Mouse (Mus musculus) C2C12 (cell line): ENCODE data around the gene Maml1. TPM values are rescaled to one million over a fixed set of nuclear protein-coding genes. Genes with fewer than 3 reads are reported as not detected.

Experiments
- H3K27me3 ChIP-seq: one replicate; pipeline ENCODE4 v1.6.1; 2011; ENCODE audit not compliant: control insufficient read depth, insufficient read depth, insufficient read length
- H3K36me3 ChIP-seq: one replicate; pipeline ENCODE4 v1.6.1; 2011; ENCODE audit not compliant: control insufficient read depth, insufficient read depth
- H3K4me3 ChIP-seq: one replicate; pipeline ENCODE4 v1.5.1; 2011; ENCODE audit warnings: mild to moderate bottlenecking, control low read depth; ENCODE audit not compliant: poor library complexity, insufficient read depth, severe bottlenecking
- H3K79me2 ChIP-seq: one replicate; pipeline ENCODE4 v1.6.1; 2011; ENCODE audit not compliant: control insufficient read depth, insufficient read depth
- H3K79me3 ChIP-seq: one replicate; pipeline ENCODE4 v1.6.1; 2011; ENCODE audit warnings: low read depth, control low read depth
- H3ac ChIP-seq: one replicate; pipeline ENCODE3; 2011; ENCODE audit warnings: low read depth; ENCODE audit not compliant: control insufficient read depth, insufficient read length
- CEBPB ChIP-seq: IDR thresholded peaks from one replicate; pipeline ENCODE4 v1.6.1; 2011; ENCODE audit warnings: low read depth, mild to moderate bottlenecking, control low read depth, moderate library complexity
- CTCF ChIP-seq: IDR thresholded peaks from one replicate; pipeline ENCODE4 v1.5.1; 2011; ENCODE audit not compliant: control insufficient read depth, insufficient read depth, insufficient read length
- FOSL1 ChIP-seq: IDR thresholded peaks from one replicate; pipeline ENCODE4 v1.8.0; 2011; ENCODE audit warnings: mild to moderate bottlenecking, low read length; ENCODE audit not compliant: poor library complexity, insufficient read depth, severe bottlenecking
- MAX ChIP-seq: IDR thresholded peaks from one replicate; pipeline ENCODE4 v1.6.1; 2011; ENCODE audit warnings: mild to moderate bottlenecking, control low read depth
- MYOD1 ChIP-seq: IDR thresholded peaks from one replicate; pipeline ENCODE4 v1.6.1; 2011; ENCODE audit warnings: low read depth; ENCODE audit not compliant: control insufficient read depth, insufficient read length
- MYOG ChIP-seq: IDR thresholded peaks from one replicate; pipeline ENCODE4 v1.6.1; 2011; ENCODE audit not compliant: control insufficient read depth, insufficient read length; ENCODE audit errors: extremely low read depth
- USF1 ChIP-seq: IDR thresholded peaks from one replicate; pipeline ENCODE4 v1.6.1; 2011; ENCODE audit warnings: low read depth, mild to moderate bottlenecking, control low read depth, moderate library complexity
- polyA plus RNA-seq: library from polyadenylated mRNA; unstranded; fragments of >200 nt; fragmentation: generic; extraction: Trizol; gene quantifications from one replicate; pipeline ENCODE4 v1.2.1, GENCODE M21; 2012; ENCODE audit warnings: missing spikeins

The Maml1 gene
- polyA plus RNA-seq, 1 experiment = 14.8 TPM

DNA sequence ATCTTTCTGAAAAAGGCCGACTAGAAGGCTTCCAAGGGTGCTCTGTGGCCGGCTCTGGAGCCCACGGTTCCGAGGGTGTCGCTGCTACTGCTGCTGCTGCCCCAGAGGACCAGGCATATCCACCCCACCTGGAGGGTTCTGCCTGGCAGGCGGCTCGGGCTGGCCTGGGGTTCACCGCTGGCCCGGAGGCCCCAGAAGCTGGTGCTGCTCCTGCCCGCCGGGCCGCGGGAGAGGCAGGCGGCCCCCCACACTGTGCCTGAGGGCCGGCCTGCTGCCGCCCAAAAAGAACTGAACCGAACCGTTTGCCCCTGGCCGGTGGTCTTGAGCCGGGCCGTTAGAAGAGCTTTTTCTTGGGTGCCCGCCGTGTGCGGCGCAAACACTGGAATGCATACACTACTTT is 57.5 kb downstream of the Maml1 start:
- Histone ChIP-seq H3K79me3 (peaks cover 3% of the 10 kb centered on the region), H3K4me3 (no peak overlapping the region), H3K36me3 (peaks cover 66% of the 10 kb centered on the region), H3K27me3 (no peaks in the 10 kb centered on the region), H3ac (no peak overlapping the region), H3K79me2 (peaks cover 23% of the 10 kb centered on the region)
- TF ChIP-seq MYOG = no peak
- no peak for TF ChIP-seq USF1
- no peak for TF ChIP-seq FOSL1
- no peak for TF ChIP-seq MYOD1

- TF ChIP-seq MYOG (no peak), MAX (no peak), USF1 (no peak), MYOD1 (no peak), CEBPB (no peak), FOSL1 (no peak), CTCF (no peak)
- Histone ChIP-seq H3K36me3 (peaks cover 70% of the 10 kb centered on the region), H3K79me2 (peaks cover 29% of the 10 kb centered on the region), H3K27me3 (no peaks in the 10 kb centered on the region), H3ac (no peak overlapping the region), H3K4me3 (no peak overlapping the region), H3K79me3 (peaks cover 10% of the 10 kb centered on the region)
These were observed 58.1 kb downstream of the Maml1 start for GRCm38 (mm10) chr11:50233993-50234392.

DNA sequence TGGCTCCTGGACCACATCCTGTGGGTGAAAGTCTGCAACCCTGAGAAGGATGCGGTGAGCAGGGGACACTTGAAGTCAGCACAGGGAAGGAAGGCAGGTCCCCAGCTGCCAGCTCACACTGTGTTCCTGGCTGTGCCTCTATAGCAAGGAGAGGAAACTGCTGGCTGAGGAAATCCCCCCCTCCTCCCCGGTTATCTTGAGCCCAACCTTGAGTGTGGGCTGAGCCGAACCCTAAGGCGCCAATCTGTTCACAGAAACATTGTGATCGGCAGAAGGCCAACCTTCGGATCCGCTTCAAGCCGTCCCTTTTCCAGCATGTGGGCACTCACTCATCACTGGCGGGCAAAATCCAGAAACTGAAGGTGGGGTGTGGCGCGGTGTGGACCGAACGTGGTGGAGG is 59.1 kb downstream of the Maml1 start:
- H3K4me3 ChIP-seq = no peak overlapping the region
- H3K79me2 ChIP-seq = peaks cover 39% of the 10 kb centered on the region
- no peak overlapping the region for H3ac ChIP-seq
- H3K36me3 ChIP-seq = peaks cover 72% of the 10 kb centered on the region
- H3K79me3 ChIP-seq = peaks cover 16% of the 10 kb centered on the region
- no peak for TF ChIP-seq USF1
- H3K27me3 ChIP-seq = no peaks in the 10 kb centered on the region

DNA sequence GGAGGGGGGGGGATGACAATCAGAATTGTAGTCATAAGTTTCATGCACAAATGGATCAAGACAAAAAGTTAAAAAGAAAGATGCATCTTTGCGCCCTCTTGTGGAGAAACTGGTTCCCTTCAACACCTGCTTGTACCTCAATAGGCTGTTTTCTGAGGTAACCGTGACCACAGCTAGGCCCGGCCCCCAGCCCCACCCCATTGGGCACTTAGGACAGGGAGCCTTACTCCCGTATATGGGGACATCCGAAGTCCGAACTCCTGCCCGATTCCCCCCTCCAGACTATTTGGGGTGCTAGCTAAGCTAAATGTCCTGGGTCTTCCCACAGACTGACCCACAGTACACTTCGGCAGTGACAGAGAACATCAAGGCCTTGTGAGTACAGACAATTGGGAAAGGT is 60.7 kb downstream of the Maml1 start:
- H3K79me3 ChIP-seq = peaks cover 32% of the 10 kb centered on the region
- peaks cover 77% of the 10 kb centered on the region for H3K36me3 ChIP-seq
- H3K27me3 ChIP-seq = no peaks in the 10 kb centered on the region
- TF ChIP-seq MYOG (no peak), MAX (no peak), CTCF (peak; percentile 44), FOSL1 (no peak), USF1 (no peak), MYOD1 (no peak), CEBPB (no peak)
- peaks cover 55% of the 10 kb centered on the region for H3K79me2 ChIP-seq
- H3ac ChIP-seq = no peak overlapping the region
- no peak overlapping the region for H3K4me3 ChIP-seq

GRCm38 (mm10) chr11:50230481-50231304 is 61.4 kb downstream of the Maml1 start:
- no peak overlapping the region for H3K4me3 ChIP-seq
- TF ChIP-seq CEBPB = no peak
- TF ChIP-seq MAX = no peak
- TF ChIP-seq MYOG = no peak
- no peak for TF ChIP-seq MYOD1
- TF ChIP-seq USF1 = no peak
- TF ChIP-seq FOSL1 = no peak
- TF ChIP-seq CTCF = no peak

GRCm38 (mm10) chr11:50229252-50229910 is 62.7 kb downstream of the Maml1 start:
- peaks cover 58% of the 10 kb centered on the region for H3K36me3 ChIP-seq
- H3K79me2 ChIP-seq = peaks cover 70% of the 10 kb centered on the region
- peaks cover 40% of the 10 kb centered on the region for H3K79me3 ChIP-seq
- TF ChIP-seq CEBPB = no peak
- TF ChIP-seq MYOG = no peak
- TF ChIP-seq MYOD1 = no peak
- TF ChIP-seq FOSL1 = no peak
- TF ChIP-seq CTCF = no peak
- TF ChIP-seq USF1 = no peak
- no peak for TF ChIP-seq MAX
- no peaks in the 10 kb centered on the region for H3K27me3 ChIP-seq
- no peak overlapping the region for H3K4me3 ChIP-seq
- H3ac ChIP-seq = no peak overlapping the region

More at GRCm38 (mm10) chr11:50230481-50231304, 61.4 kb downstream of the Maml1 start:
- Histone ChIP-seq H3K79me2 (peaks cover 62% of the 10 kb centered on the region), H3K79me3 (peaks cover 39% of the 10 kb centered on the region), H3ac (no peak overlapping the region), H3K27me3 (no peaks in the 10 kb centered on the region), H3K36me3 (peaks cover 69% of the 10 kb centered on the region)
